Mouse (Mus musculus): ENCODE data around the gene Isca2.

GRCm38 (mm10) chr12:84823601-84824000, 50.5 kb downstream of the Isca2 start:
- no peak for TF ChIP-seq POLR2A (IDR thresholded peaks at IDR 0.05; ENCODE audit: extremely low read depth, insufficient read depth, low read length)
- no peak for TF ChIP-seq CTCF (IDR thresholded peaks at IDR 0.05; ENCODE audit: extremely low read depth, insufficient read depth, low read length)
